Mouse (Mus musculus) neural tube, embryonic 10.5 days (tissue): ENCODE measurements at regions not wholly inside any gene's neighbourhood (a gene's known extent, or its start where the extent isn't known, plus 50 kb on each side); places are given as distances from the start of the nearest gene placed in this dataset.

Experiments
- DNase-seq: peaks from one replicate; pipeline ENCODE4 v3.0.0-alpha.2; 2017; ENCODE audit warnings: low spot score; ENCODE audit errors: extremely low spot score

- no peak for DNase-seq
These were observed 1005.7 kb upstream of the Nudt12 start for GRCm38 (mm10) chr17:60018752-60019323.

- DNase-seq: no peak
These were observed 984.8 kb upstream of the Nudt12 start for GRCm38 (mm10) chr17:59997952-59998351.

GRCm38 (mm10) chr17:59979325-59979880 lies 966.2 kb upstream of the Nudt12 start:
- DNase-seq: no peak

- no peak for DNase-seq
These were observed 964.1 kb upstream of the Nudt12 start for GRCm38 (mm10) chr17:59977136-59977770.

- no peak for DNase-seq
These were observed 954.2 kb upstream of the Nudt12 start for GRCm38 (mm10) chr17:59967383-59967782.

- no peak for DNase-seq
These were observed 942.3 kb upstream of the Nudt12 start for GRCm38 (mm10) chr17:59955300-59956057.

GRCm38 (mm10) chr17:59946433-59946832 lies 933.3 kb upstream of the Nudt12 start:
- DNase-seq: no peak

- no peak for DNase-seq
These were observed 891.2 kb upstream of the Nudt12 start for GRCm38 (mm10) chr17:59904395-59904794.

- DNase-seq: no peak
These were observed 864.6 kb upstream of the Nudt12 start for GRCm38 (mm10) chr17:59877791-59878190.

GRCm38 (mm10) chr17:59848853-59849252 lies 835.7 kb upstream of the Nudt12 start:
- DNase-seq: no peak

GRCm38 (mm10) chr17:59845261-59845819 lies 832.2 kb upstream of the Nudt12 start:
- DNase-seq: no peak

- DNase-seq: no peak
These were observed 792.7 kb upstream of the Nudt12 start for GRCm38 (mm10) chr17:59805870-59806269.

- DNase-seq: no peak
These were observed 780.3 kb upstream of the Nudt12 start for GRCm38 (mm10) chr17:59793434-59793833.

- DNase-seq: peak; percentile 19
These were observed 779.6 kb upstream of the Nudt12 start for GRCm38 (mm10) chr17:59792780-59793179.

GRCm38 (mm10) chr17:59774075-59774474 lies 760.9 kb upstream of the Nudt12 start:
- no peak for DNase-seq

- no peak for DNase-seq
These were observed 753.4 kb upstream of the Nudt12 start for GRCm38 (mm10) chr17:59766580-59766979.

GRCm38 (mm10) chr17:59764486-59764885 lies 751.3 kb upstream of the Nudt12 start:
- DNase-seq: no peak

GRCm38 (mm10) chr17:59762068-59762467 lies 748.9 kb upstream of the Nudt12 start:
- DNase-seq: no peak

- no peak for DNase-seq
These were observed 747.7 kb upstream of the Nudt12 start for GRCm38 (mm10) chr17:59760889-59761288.

GRCm38 (mm10) chr17:59746106-59746505 lies 732.9 kb upstream of the Nudt12 start:
- no peak for DNase-seq
